Mouse (Mus musculus) heart, postnatal 0 days (tissue): ENCODE data around the gene Mtf2. TPM values are rescaled to one million over a fixed set of nuclear protein-coding genes. Genes with fewer than 3 reads are reported as not detected.
"Not testable (repeated sequence)": the region's sequence is repeated elsewhere in the genome, so short reads cannot be mapped to it uniquely, and the experiment has no call there.

ENCODE experiments used
- ATAC-seq: fragments of 200-750 bp; cut with Nextera tagmentation; 2 replicates; pipeline ENCODE4 v1.8.0; 2017; ENCODE audit warnings: low read depth, moderate number of reproducible peaks, moderate library complexity; ENCODE audit not compliant: insufficient read depth
- DNase-seq: peaks from one replicate; pipeline ENCODE4 v3.0.0-alpha.2; 2016; ENCODE audit warnings: low spot score
- H3K27ac ChIP-seq: fragments of 300-500 bp; sonication (generic); 2 replicates; pipeline ENCODE4 v1.5.1; 2014; ENCODE audit warnings: low read depth, mild to moderate bottlenecking
- H3K27me3 ChIP-seq: fragments of 300-500 bp; sonication (generic); 2 replicates; pipeline ENCODE4 v1.6.1; 2014; ENCODE audit warnings: low read length, mixed read lengths; ENCODE audit not compliant: control insufficient read depth, insufficient read depth
- H3K36me3 ChIP-seq: fragments of 300-500 bp; sonication (generic); replicated peaks from 2 replicates; pipeline ENCODE4 v1.6.1; 2014; ENCODE audit warnings: low read length, mixed read lengths; ENCODE audit not compliant: control insufficient read depth, insufficient read depth
- H3K4me1 ChIP-seq: fragments of 300-500 bp; sonication (generic); 2 replicates; pipeline ENCODE4 v1.6.1; 2014; ENCODE audit warnings: antibody characterized with exemption; ENCODE audit not compliant: control insufficient read depth, insufficient read depth
- H3K4me2 ChIP-seq: fragments of 300-500 bp; sonication (generic); 2 replicates; pipeline ENCODE4 v1.6.1; 2014; ENCODE audit warnings: low read depth, mild to moderate bottlenecking, low read length, moderate library complexity
- H3K4me3 ChIP-seq: fragments of 300-500 bp; sonication (generic); 2 replicates; pipeline ENCODE4 v1.5.1; 2014; ENCODE audit warnings: low read depth, low read length
- H3K9ac ChIP-seq: fragments of 300-500 bp; sonication (generic); replicated peaks from 2 replicates; pipeline ENCODE4 v1.6.1; 2014; ENCODE audit warnings: low read depth, low read length, mixed read lengths
- H3K9me3 ChIP-seq: fragments of 300-500 bp; sonication (generic); replicated peaks from 2 replicates; pipeline ENCODE4 v1.6.1; 2016; ENCODE audit warnings: low read length; ENCODE audit not compliant: control insufficient read depth
- CTCF ChIP-seq: IDR thresholded peaks from 2 replicates; pipeline ENCODE4 v1.5.1; 2016; ENCODE audit warnings: antibody characterized with exemption, control low read depth, low read depth
- EP300 ChIP-seq: IDR thresholded peaks from 2 replicates; pipeline ENCODE4 v1.6.1; 2016; ENCODE audit warnings: antibody characterized with exemption, low read depth
- WGBS: fragments of 180-500 bp; shearing (Covaris S2); extraction: QIAGEN DNeasy Blood & Tissue Kit; methylation state at CpG from one replicate; pipeline ENCODE4 v1.1.7; 2014; 5-methylcytosine and 5-hydroxymethylcytosine counted together
- polyA plus RNA-seq: library from polyadenylated mRNA; unstranded; fragments of >200 nt; fragmentation: Nextera tagmentation; extraction: Ambion mirVana; gene quantifications from 2 replicates; pipeline ENCODE4 v1.2.1, GENCODE M21; 2015
- total RNA-seq: library from RNA; depleted of rRNA; stranded (reverse); fragments of >200 nt; gene quantifications from 2 replicates; pipeline ENCODE4 v1.2.3, GENCODE M21; 2014; ENCODE audit warnings: low replicate concordance; rRNA removed

Gene Mtf2
- total RNA-seq: 20.2 and 33.3 TPM in 2 replicates
- polyA plus RNA-seq: 34.4 and 38.1 TPM in 2 replicates

DNA sequence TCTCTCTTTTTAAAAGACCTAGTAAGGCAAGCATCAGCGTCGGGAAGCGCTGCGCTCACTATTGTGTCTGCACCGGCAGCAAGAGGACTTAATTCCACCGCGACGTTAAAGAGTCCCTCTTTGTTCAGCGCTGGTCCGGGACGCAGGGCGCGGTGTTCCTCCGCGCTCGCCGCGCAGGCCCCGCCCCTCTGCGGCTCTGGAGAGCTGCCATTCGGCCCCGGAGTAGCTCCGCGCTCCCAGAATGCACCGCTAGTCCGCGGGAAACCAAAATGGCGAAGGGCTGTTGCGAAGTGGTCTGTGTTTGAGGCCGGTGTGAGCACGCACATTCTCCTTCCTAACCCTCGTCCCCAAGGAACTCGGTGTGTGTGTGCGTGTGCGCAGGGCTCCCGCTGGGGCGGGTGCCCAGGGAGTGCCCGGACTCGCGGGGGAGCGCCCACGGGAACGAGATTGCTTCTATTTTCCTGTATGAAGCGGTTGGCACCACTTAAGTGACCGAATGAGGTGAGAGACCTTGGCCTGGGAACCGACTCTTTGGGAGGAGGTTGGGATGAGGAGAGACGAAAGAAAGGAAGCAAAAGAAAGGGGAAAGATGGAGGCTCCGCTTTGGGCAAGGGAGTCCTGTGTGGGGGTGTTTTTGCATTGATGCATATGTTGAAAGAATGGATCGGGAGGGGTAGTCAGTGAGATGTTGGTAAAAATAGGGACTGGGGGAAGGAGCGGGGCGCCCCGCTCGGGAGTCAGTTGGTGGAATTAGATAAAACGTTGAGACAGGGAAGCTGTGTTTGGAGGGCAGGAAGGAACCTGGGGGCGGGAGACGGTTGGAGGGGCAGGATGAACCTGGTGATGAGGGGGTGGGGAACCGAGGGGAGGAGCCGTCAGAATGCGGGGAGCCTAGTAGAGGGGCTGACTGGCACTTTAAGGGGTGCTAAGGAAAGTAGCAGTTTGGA, at the start of gene Mtf2:
Gene Mtf2 (plus strand): TSS at position 210 of the 947 bp plus-strand sequence.
- peak; percentile 81; the same call in 1 of the 2 replicates for TF ChIP-seq EP300
- TF ChIP-seq CTCF: no peak
- H3K4me1 ChIP-seq: no peaks in the 10 kb centered on the region
- peaks cover 11% of the 10 kb centered on the region for H3K36me3 ChIP-seq
- H3K9ac ChIP-seq: peak within 1 kb of the TSS; percentile 96
- H3K27ac ChIP-seq: peak within 1 kb of the TSS; percentile 95
- peak; percentile 93 for DNase-seq
- peak; percentile 98 for ATAC-seq
- under 1% methylated on average over 59 of the region's 59 CpGs for WGBS
- peak within 1 kb of the TSS; percentile 86 for H3K4me2 ChIP-seq
- H3K27me3 ChIP-seq: no peaks in the 10 kb centered on the region
- H3K4me3 ChIP-seq: peak within 1 kb of the TSS; percentile 84
- no peaks in the 10 kb centered on the region for H3K9me3 ChIP-seq

DNA sequence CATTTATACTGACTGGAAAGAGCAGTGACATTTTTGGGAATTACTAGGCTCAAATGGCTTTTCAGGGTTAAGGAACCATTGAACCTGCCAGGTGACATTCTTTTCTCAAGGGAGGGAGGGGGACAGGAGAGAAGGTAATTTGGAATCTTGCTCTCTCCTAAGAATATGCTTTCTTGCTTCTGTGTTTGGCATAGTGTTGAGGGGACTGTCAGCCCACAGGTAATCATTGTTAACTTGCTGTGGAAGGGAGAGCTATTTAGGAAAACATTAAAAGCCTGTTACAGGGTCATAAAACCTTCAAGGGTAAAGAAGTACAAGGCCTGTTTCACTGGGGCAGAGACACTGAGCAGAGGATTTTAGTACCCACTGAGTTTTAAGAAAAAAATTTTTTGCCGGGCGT, 48.2 kb upstream of the Mtf2 start:
- Histone ChIP-seq H3K4me2 (no peak overlapping the region), H3K9ac (no peak overlapping the region), H3K27ac (no peak overlapping the region), H3K4me3 (no peak overlapping the region), H3K27me3 (no peaks in the 10 kb centered on the region), H3K4me1 (peaks cover 11% of the 10 kb centered on the region), H3K36me3 (no peaks in the 10 kb centered on the region), H3K9me3 (no peaks in the 10 kb centered on the region)
- ATAC-seq (no peak), DNase-seq (no peak)
- WGBS: 91% methylated on average over 2 of the region's 2 CpGs
- no peak for TF ChIP-seq CTCF
- TF ChIP-seq EP300: no peak

DNA sequence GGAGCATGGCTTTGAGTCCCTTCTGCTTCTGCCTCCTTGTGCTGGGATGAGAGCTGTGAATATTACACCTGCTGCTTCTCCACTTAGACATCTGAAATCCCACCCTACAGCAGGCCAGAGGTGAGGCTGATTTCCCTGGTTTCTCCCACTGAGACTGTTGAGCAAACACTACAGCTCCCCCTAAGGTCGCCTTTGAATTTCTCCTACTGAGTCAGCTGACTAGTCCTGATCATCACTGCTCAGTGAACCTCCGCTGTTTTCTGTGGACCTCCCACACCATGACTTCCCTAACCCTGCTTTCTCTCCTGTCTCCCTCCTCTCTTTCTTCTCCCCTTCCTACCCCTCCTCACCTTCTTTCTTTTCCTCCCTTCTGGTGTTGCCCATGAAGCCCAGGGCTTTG, 46.1 kb upstream of the Mtf2 start:
- H3K9me3 ChIP-seq: no peaks in the 10 kb centered on the region
- 14% methylated on average over 2 of the region's 2 CpGs for WGBS
- no peak overlapping the region for H3K4me3 ChIP-seq
- ATAC-seq (no peak), DNase-seq (no peak)
- peak; percentile 27 for TF ChIP-seq CTCF
- TF ChIP-seq EP300: no peak
- H3K27me3 ChIP-seq: no peaks in the 10 kb centered on the region
- no peaks in the 10 kb centered on the region for H3K36me3 ChIP-seq
- no peak overlapping the region for H3K27ac ChIP-seq
- no peak overlapping the region for H3K4me2 ChIP-seq
- peaks cover 11% of the 10 kb centered on the region for H3K4me1 ChIP-seq
- no peak overlapping the region for H3K9ac ChIP-seq

DNA sequence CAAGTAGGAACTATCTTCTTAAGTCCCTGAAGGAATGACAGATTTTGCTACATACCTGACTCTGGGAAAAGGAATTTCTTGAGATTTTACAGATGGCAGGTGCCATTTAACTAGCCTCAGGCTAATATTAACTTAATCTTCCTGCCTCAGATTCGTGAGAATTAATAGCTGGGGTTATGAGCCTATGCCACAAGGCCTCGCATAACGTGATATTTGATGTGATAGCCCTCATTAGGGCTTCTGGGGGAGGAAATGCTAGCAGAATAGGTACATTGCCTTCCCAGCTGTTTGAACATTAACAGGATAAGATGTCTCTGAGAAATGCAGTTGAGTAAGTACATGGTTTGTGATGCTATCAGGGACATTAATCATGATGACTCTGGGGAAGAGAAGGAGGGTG, 44.1 kb upstream of the Mtf2 start:
- H3K36me3 ChIP-seq: no peaks in the 10 kb centered on the region
- H3K4me2 ChIP-seq: no peak overlapping the region
- H3K27ac ChIP-seq: no peak overlapping the region
- no peaks in the 10 kb centered on the region for H3K4me1 ChIP-seq
- WGBS: 72% methylated on average over 3 of the region's 3 CpGs
- H3K4me3 ChIP-seq: no peak overlapping the region
- DNase-seq: no peak
- H3K27me3 ChIP-seq: no peaks in the 10 kb centered on the region
- no peak overlapping the region for H3K9ac ChIP-seq
- H3K9me3 ChIP-seq: no peaks in the 10 kb centered on the region
- TF ChIP-seq CTCF (no peak), EP300 (no peak)
- no peak for ATAC-seq

DNA sequence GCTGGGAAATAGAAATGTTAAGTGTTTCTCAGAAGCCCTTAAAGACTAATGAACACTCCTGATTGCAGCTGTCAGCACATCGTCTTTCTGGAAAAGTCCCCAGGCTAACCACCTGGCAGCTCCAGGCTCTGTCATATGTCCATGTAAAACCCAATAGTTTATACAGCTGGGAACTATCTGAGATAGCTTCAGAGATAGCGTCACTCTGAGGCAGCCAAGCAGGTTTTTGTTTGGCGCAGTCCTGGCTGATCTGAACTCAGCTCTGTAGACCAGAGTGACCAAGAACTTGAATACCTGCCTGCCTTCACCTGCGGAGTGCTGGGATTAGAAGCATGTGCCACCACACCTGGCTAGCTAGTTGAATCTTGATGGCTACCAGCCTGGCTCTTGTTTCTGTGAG, 37.2 kb upstream of the Mtf2 start:
- H3K4me1 ChIP-seq: 0 out of 2 replicates have a peak, but pooled peaks cover 3% of the 10 kb centered on the region
- DNase-seq: no peak
- no peak overlapping the region for H3K27ac ChIP-seq
- TF ChIP-seq CTCF (no peak), EP300 (no peak)
- H3K4me3 ChIP-seq: no peak overlapping the region
- no peak overlapping the region for H3K4me2 ChIP-seq
- no peaks in the 10 kb centered on the region for H3K9me3 ChIP-seq
- H3K36me3 ChIP-seq: no peaks in the 10 kb centered on the region
- no peaks in the 10 kb centered on the region for H3K27me3 ChIP-seq
- WGBS: 56% methylated on average over 4 of the region's 4 CpGs
- peak; percentile 75 for ATAC-seq
- H3K9ac ChIP-seq: no peak overlapping the region

DNA sequence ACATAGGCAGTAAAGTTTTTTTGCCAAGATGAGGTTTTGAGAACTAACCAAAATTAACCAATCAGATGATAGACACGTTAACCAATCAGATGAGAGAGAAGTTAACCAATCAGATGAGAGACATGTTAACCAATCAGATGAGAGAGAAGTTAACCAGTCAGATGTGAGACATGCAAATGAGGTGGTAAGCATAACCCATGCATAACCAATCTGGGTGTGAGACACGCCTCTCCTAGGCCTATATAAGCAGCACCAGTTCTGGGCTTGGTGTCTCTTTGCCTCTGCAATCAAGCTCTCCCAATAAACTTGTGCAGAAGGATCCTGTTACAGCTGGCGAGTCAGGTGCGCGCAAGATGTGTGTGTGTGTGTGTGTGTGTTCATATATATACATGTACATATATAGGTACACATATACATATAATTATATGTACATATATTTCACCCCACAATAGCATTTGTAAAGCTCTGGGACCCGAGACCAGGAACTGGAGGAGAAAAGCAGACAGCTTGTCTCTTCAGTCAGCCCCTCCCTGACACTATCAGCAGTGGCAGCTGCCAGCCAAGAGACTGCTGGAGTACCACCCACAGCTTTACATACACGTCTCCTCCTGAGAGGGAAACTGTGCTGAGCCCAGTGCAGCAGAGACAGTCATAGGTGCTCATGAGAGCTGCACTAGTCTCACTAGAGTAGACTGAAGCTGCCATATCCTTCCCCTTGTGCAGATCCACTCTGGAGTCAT, 36.5 kb upstream of the Mtf2 start:
- not testable (repeated sequence) for ATAC-seq, H3K27me3 ChIP-seq, H3K9ac ChIP-seq, H3K4me1 ChIP-seq, H3K4me2 ChIP-seq, DNase-seq, H3K4me3 ChIP-seq, H3K36me3 ChIP-seq, H3K9me3 ChIP-seq, H3K27ac ChIP-seq
- 88% methylated on average over 7 of the region's 7 CpGs for WGBS
